Mouse (Mus musculus) lung, postnatal 0 days (tissue): ENCODE measurements at regions not wholly inside any gene's neighbourhood (a gene's known extent, or its start where the extent isn't known, plus 50 kb on each side); places are given as distances from the start of the nearest gene placed in this dataset.

Source experiments
- ATAC-seq: fragments of 200-750 bp; cut with Nextera tagmentation; 2 replicates; pipeline ENCODE4 v1.8.0; 2017; ENCODE audit warnings: moderate library complexity
- DNase-seq: peaks from one replicate; pipeline ENCODE4 v3.0.0-alpha.2; 2016; ENCODE audit warnings: low spot score
- H3K27ac ChIP-seq: fragments of 300-500 bp; sonication (generic); 2 replicates; pipeline ENCODE4 v1.5.1; 2014; ENCODE audit warnings: antibody characterized with exemption, mild to moderate bottlenecking, low read length, mixed read lengths
- H3K27me3 ChIP-seq: fragments of 300-500 bp; sonication (generic); replicated peaks from 2 replicates; pipeline ENCODE4 v1.6.1; 2014; ENCODE audit warnings: low read length, mixed read lengths; ENCODE audit not compliant: insufficient read depth
- H3K36me3 ChIP-seq: fragments of 300-500 bp; sonication (generic); 2 replicates; pipeline ENCODE4 v1.6.1; 2014; ENCODE audit warnings: low read length, mixed read lengths; ENCODE audit not compliant: insufficient read depth
- H3K4me1 ChIP-seq: fragments of 300-500 bp; sonication (generic); 2 replicates; pipeline ENCODE4 v1.6.1; 2014; ENCODE audit warnings: antibody characterized with exemption, low read depth, low read length, mixed read lengths; ENCODE audit not compliant: insufficient read depth
- H3K4me2 ChIP-seq: fragments of 300-500 bp; sonication (generic); replicated peaks from 2 replicates; pipeline ENCODE4 v1.6.1; 2014; ENCODE audit warnings: low read depth, mild to moderate bottlenecking, low read length, moderate library complexity, mixed read lengths
- H3K4me3 ChIP-seq: fragments of 300-500 bp; sonication (generic); 2 replicates; pipeline ENCODE4 v1.5.1; 2014; ENCODE audit warnings: low read depth, low read length
- H3K9ac ChIP-seq: fragments of 300-500 bp; sonication (generic); replicated peaks from 2 replicates; pipeline ENCODE4 v1.6.1; 2014; ENCODE audit warnings: low read depth, mild to moderate bottlenecking
- H3K9me3 ChIP-seq: fragments of 300-500 bp; sonication (generic); 2 replicates; pipeline ENCODE4 v1.6.1; 2016; ENCODE audit warnings: low read length, mixed read lengths
- CTCF ChIP-seq: IDR thresholded peaks from 2 replicates; pipeline ENCODE4 v1.5.1; 2016; ENCODE audit warnings: antibody characterized with exemption, mild to moderate bottlenecking
- EP300 ChIP-seq: IDR thresholded peaks from 2 replicates; pipeline ENCODE4 v1.6.1; 2016; ENCODE audit warnings: antibody characterized with exemption, mild to moderate bottlenecking, control low read depth
- WGBS: fragments of 180-500 bp; shearing (Covaris S2); extraction: QIAGEN DNeasy Blood & Tissue Kit; methylation state at CpG from one replicate; pipeline ENCODE4 v1.1.7; 2014; 5-methylcytosine and 5-hydroxymethylcytosine counted together

DNA sequence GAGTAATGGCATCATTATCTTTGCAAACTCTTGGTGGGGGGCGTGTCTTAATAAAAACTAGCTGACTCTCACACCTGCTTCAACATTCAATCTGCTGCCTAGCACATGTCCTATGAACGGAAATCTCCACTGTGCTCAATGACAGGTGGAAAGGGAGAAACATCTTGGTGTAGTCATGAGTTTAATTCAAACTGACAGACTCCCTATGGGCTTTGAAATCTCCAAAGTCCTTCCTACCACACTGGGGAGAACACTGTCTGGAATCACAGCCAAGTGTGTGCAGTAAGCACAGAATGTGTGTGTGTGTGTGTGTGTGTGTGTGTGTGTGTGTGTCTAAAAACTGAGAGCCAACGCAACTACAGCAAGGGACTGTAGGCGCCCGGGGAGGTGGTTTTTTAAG lies 179.5 kb upstream of the Hnrnpa3 start:
- H3K4me3 ChIP-seq, result no peak overlapping the region
- WGBS, result 86% methylated on average over 5 of the region's 5 CpGs
- H3K4me2 ChIP-seq, result no peak overlapping the region
- H3K36me3 ChIP-seq, result no peaks in the 10 kb centered on the region
- DNase-seq, result no peak
- no peak overlapping the region for H3K9ac ChIP-seq
- H3K4me1 ChIP-seq, result no peaks in the 10 kb centered on the region
- H3K27ac ChIP-seq, result no peak overlapping the region
- ATAC-seq, result no peak
- H3K27me3 ChIP-seq, result no peaks in the 10 kb centered on the region
- TF ChIP-seq EP300 (no peak), CTCF (no peak)
- no peaks in the 10 kb centered on the region for H3K9me3 ChIP-seq

DNA sequence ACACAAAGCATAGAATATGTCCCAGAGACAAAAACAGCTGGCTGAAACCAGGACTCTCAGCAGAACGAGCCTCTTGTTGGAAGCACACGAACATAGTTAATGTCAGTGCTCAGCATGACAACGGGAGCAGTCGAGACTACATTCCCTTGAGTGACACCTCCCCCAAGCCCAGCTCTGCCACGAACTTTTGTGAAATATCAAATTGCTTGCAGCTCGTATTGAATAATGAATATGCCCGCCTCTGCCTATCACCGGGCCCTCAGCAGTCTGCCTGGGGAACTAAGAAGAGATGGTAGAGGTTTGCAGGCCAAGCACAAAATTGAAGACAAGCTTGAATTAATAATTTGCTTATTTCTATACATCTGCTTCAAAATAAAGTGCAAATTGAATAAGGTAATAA lies 177.2 kb upstream of the Hnrnpa3 start:
- no peak overlapping the region for H3K4me3 ChIP-seq
- H3K9ac ChIP-seq, result no peak overlapping the region
- no peak for ATAC-seq
- H3K27ac ChIP-seq, result no peak overlapping the region
- no peaks in the 10 kb centered on the region for H3K36me3 ChIP-seq
- TF ChIP-seq CTCF (no peak), EP300 (no peak)
- DNase-seq, result no peak
- no peak overlapping the region for H3K4me2 ChIP-seq
- H3K9me3 ChIP-seq, result no peaks in the 10 kb centered on the region
- H3K27me3 ChIP-seq, result no peaks in the 10 kb centered on the region
- H3K4me1 ChIP-seq, result no peaks in the 10 kb centered on the region
- WGBS, result 56% methylated on average over 8 of the region's 8 CpGs

DNA sequence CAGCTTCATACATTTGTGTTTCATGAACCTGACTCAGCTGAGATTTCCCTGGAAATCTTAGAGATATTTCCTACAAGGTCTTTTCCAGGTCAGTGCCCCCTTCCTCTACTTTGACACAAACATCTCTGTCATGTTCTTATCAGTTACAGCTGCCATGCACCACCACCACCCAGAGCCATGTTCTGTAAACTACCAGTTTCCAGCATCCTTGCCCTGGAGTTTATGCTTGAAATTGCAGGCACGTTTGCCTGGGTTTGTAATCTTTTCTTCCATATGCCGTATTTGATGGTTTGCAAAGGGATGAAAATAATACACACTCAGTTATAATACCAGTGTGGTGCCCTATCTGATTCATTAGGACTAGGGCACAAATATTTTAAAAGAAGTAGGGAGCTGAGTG lies 176.6 kb upstream of the Hnrnpa3 start:
- TF ChIP-seq CTCF, result no peak
- TF ChIP-seq EP300, result no peak
- WGBS, result 53% methylated on average over 2 of the region's 2 CpGs

DNA sequence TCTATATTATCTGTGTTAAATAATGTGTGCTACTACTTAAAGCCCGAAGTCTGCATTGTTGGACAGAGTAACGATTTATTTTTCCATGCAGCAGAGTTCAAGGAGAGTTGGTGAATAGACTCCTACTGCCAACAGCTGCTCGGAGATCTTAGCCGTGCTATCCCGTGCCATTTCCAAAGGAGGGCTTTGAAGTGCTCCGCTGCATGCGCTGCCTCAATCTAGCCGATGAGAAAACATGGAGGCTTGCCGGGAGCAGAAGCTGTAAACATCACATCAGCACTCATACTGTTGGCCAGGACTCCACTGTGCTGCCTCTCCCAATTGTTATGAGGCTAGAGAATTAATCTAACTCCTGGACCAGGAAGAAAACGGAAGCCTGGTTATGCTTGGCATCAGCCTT lies 174.1 kb upstream of the Hnrnpa3 start:
- no peak overlapping the region for H3K27ac ChIP-seq
- no peaks in the 10 kb centered on the region for H3K36me3 ChIP-seq
- H3K27me3 ChIP-seq, result no peaks in the 10 kb centered on the region
- H3K4me1 ChIP-seq, result no peaks in the 10 kb centered on the region
- peak; percentile 6 for DNase-seq
- ATAC-seq, result no peak
- WGBS, result 38% methylated on average over 10 of the region's 10 CpGs
- TF ChIP-seq CTCF (no peak), EP300 (no peak)
- H3K4me3 ChIP-seq, result no peak overlapping the region
- H3K9me3 ChIP-seq, result no peaks in the 10 kb centered on the region
- no peak overlapping the region for H3K4me2 ChIP-seq
- H3K9ac ChIP-seq, result no peak overlapping the region

More for the DNA sequence above, 176.6 kb upstream of the Hnrnpa3 start:
- Histone ChIP-seq H3K4me2 (no peak overlapping the region), H3K9ac (no peak overlapping the region), H3K4me1 (no peaks in the 10 kb centered on the region), H3K27me3 (no peaks in the 10 kb centered on the region), H3K9me3 (no peaks in the 10 kb centered on the region), H3K4me3 (no peak overlapping the region), H3K36me3 (no peaks in the 10 kb centered on the region), H3K27ac (no peak overlapping the region)
- no peak for ATAC-seq
- no peak for DNase-seq

DNA sequence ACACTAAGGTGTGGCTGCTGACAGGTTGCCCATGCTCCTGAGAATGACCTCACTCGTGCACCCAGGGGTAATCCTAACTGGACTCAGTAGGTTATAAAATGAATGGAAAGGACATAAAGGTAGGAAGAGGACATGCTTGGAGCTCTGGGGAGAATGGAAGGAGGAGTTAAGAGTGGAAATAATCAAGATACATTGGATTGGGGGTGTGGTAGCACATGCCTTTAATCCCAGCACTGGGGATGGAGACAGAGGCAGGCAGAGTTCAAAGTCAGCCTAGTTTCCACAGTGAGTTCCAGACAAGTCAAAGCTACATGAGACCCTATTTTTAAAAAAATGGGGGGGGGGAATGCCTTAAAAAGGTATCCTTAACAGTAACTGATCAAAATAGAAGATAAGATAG lies 167.9 kb upstream of the Hnrnpa3 start:
- ATAC-seq, result no peak
- Histone ChIP-seq H3K36me3 (no peaks in the 10 kb centered on the region), H3K4me2 (no peak overlapping the region), H3K4me3 (no peak overlapping the region), H3K4me1 (no peaks in the 10 kb centered on the region), H3K9ac (no peak overlapping the region), H3K27ac (no peak overlapping the region), H3K9me3 (no peaks in the 10 kb centered on the region), H3K27me3 (no peaks in the 10 kb centered on the region)
- 83% methylated on average over 1 of the region's 1 CpGs for whole genome bisulfite sequencing
- no peak for DNase-seq
- no peak for TF ChIP-seq EP300
- no peak for TF ChIP-seq CTCF

DNA sequence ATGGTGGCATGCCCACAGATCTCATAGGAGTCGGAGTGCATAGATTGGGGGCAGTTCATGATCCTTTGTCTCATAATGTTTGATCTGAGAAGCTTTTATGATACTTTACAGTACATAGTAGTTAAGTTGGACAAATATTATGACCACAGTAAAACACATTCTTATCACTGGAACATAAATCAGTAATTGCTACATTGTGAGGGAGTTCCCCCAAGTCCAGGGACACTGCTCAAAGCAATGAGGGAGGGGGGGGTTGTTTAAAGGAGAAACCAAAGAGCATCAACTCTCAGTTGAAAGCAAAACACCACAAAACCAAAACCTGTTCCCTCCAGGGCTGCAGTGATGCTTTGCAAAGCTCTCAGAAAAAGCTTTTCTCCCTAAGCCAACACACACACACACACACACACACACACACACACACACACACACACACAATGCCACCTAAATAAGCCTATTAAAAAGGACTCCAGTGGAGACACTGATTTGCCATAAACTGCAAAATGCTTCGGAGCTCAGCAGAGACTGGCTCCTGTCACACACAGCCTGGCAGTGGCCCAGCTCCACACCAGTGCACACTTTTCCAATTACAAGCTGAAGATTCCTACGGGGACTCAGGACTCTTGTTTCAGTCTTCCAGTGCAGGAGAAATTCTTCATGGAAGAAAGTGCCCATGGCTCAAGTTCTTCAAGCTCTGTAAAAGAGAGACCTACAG lies 167.1 kb upstream of the Hnrnpa3 start:
- no peak overlapping the region for H3K9ac ChIP-seq
- 0 out of 2 replicates have a peak overlapping the region, but pooled peaks have one; percentile 54 for H3K27ac ChIP-seq
- TF ChIP-seq CTCF, result no peak
- no peak for TF ChIP-seq EP300
- H3K9me3 ChIP-seq, result no peaks in the 10 kb centered on the region
- H3K36me3 ChIP-seq, result no peaks in the 10 kb centered on the region
- no peaks in the 10 kb centered on the region for H3K27me3 ChIP-seq
- no peaks in the 10 kb centered on the region for H3K4me1 ChIP-seq
- H3K4me3 ChIP-seq, result no peak overlapping the region
- H3K4me2 ChIP-seq, result 0 out of 2 replicates have a peak overlapping the region, but pooled peaks have one; percentile 14
- ATAC-seq, result peak; percentile 43
- WGBS, result 38% methylated on average over 3 of the region's 3 CpGs
- peak; percentile 63 for DNase-seq
